Comparison of ENCODE assay signal across 4 mouse cellular contexts in genomic region chr11:106749557-106750120, GRCm38 (mm10). TPM values are rescaled to one million over a fixed set of nuclear protein-coding genes. Genes with fewer than 3 reads are reported as not detected.
"Had no signal": no experiment of that assay in that cellular context is flagged by ENCODE, and none has a peak within 500 bp of the region (broad histone marks: within the 10 kb centered on the region; RNA-seq: fewer than 3 reads in every experiment).

No protein-coding gene starts in this region.

RNA-seq across cellular contexts. Expression of gene Milr1, which starts 1.4 kb away (rescaled TPM):
- total RNA-seq: hindbrain, postnatal 0 days; layer of hippocampus, postnatal 14 days; layer of hippocampus, postnatal 36 days; left cerebral cortex, postnatal 25 days had no signal
